Mouse (Mus musculus) CH12.LX (cell line): ENCODE measurements around the gene Xpr1. TPM values are rescaled to one million over a fixed set of nuclear protein-coding genes. Genes with fewer than 3 reads are reported as not detected.

Experiments used
- DNase-seq: peaks from one replicate; pipeline ENCODE4 v3.0.0-alpha.2; 2013; ENCODE audit errors: extremely low read depth
- H3K27ac ChIP-seq: 2 replicates; pipeline ENCODE4 v1.5.1; 2012; ENCODE audit warnings: low read depth, mild to moderate bottlenecking, control low read depth, moderate library complexity; ENCODE audit not compliant: insufficient read depth
- H3K27me3 ChIP-seq: replicated peaks from 2 replicates; pipeline ENCODE3; 2012; ENCODE audit warnings: inconsistent platforms
- H3K36me3 ChIP-seq, 2 experiments: replicated peaks in 1 of 2; 2 replicates each; pipeline versions ENCODE3 to v1.6.1; 2012; ENCODE audit warnings: inconsistent platforms in 1 of 2, low read length in 1 of 2, mild to moderate bottlenecking in 1 of 2, mixed read lengths in 1 of 2, moderate library complexity in 1 of 2; ENCODE audit not compliant: control insufficient read depth in 1 of 2, insufficient read depth in 1 of 2
- H3K4me1 ChIP-seq, 2 experiments: 2 replicates each; pipeline ENCODE4 v1.6.1; 2012; ENCODE audit warnings: inconsistent platforms in 1 of 2, moderate library complexity in 1 of 2; ENCODE audit not compliant: insufficient read depth in 2 of 2, control insufficient read depth in 1 of 2
- H3K4me2 ChIP-seq: 2 replicates; pipeline ENCODE4 v1.6.1; 2012; ENCODE audit warnings: low read depth, mild to moderate bottlenecking, control low read depth; ENCODE audit not compliant: poor library complexity, insufficient read depth, severe bottlenecking
- H3K4me3 ChIP-seq, 3 experiments: fragments of 150-350 bp in 1 of 3; sonication (generic) in 1 of 3; replicated peaks in 1 of 3; 2 replicates each; pipeline versions ENCODE3 to v1.5.1; 2011 to 2012; ENCODE audit warnings: low read depth in 2 of 3, low read length in 2 of 3, mild to moderate bottlenecking in 2 of 3, moderate library complexity in 2 of 3, control low read depth in 1 of 3, improper control_type of control experiment in 1 of 3, inconsistent platforms in 1 of 3, mixed read lengths in 1 of 3; ENCODE audit not compliant: poor library complexity in 1 of 3
- H3K79me2 ChIP-seq: replicated peaks from 2 replicates; pipeline ENCODE4 v1.6.1; 2012; ENCODE audit warnings: mild to moderate bottlenecking, moderate library complexity; ENCODE audit not compliant: control insufficient read depth, poor library complexity, insufficient read depth, severe bottlenecking; ENCODE audit errors: extremely low read depth
- H3K9ac ChIP-seq: 2 replicates; pipeline ENCODE4 v1.6.1; 2012; ENCODE audit warnings: low read depth, mild to moderate bottlenecking, control low read depth, moderate library complexity; ENCODE audit not compliant: insufficient read depth
- H3K9me3 ChIP-seq: replicated peaks from 2 replicates; pipeline ENCODE3; 2012; ENCODE audit warnings: low read length, inconsistent platforms, mixed read lengths
- BHLHE40 ChIP-seq: IDR thresholded peaks from 2 replicates; pipeline ENCODE4 v1.6.1; 2011; ENCODE audit warnings: mild to moderate bottlenecking, low read depth, low read length, improper control_type of control experiment
- CHD1 ChIP-seq: IDR thresholded peaks from 2 replicates; pipeline ENCODE4 v1.6.1; 2012; ENCODE audit warnings: low read depth, low read length, improper control_type of control experiment, inconsistent platforms
- E2F4 ChIP-seq: IDR thresholded peaks from 2 replicates; pipeline ENCODE4 v1.6.1; 2011; ENCODE audit warnings: low read depth, low read length, improper control_type of control experiment; ENCODE audit not compliant: insufficient replicate concordance
- ELF1 ChIP-seq: IDR thresholded peaks from 2 replicates; pipeline ENCODE4 v1.6.1; 2014; ENCODE audit warnings: low read depth, mild to moderate bottlenecking, inconsistent platforms, low read length, improper control_type of control experiment
- EP300 ChIP-seq: IDR thresholded peaks from 2 replicates; pipeline ENCODE4 v1.6.1; 2011; ENCODE audit warnings: low read length, improper control_type of control experiment
- ETS1 ChIP-seq: conservative IDR thresholded peaks from 2 replicates; pipeline ENCODE4 v1.6.1; 2012; ENCODE audit warnings: low read depth, mild to moderate bottlenecking, inconsistent platforms, low read length, improper control_type of control experiment, moderate library complexity
- GABPA ChIP-seq: IDR thresholded peaks from 2 replicates; pipeline ENCODE4 v1.6.1; 2012; ENCODE audit warnings: low read depth, low read length, improper control_type of control experiment, inconsistent platforms; ENCODE audit not compliant: insufficient replicate concordance
- IRF4 ChIP-seq: IDR thresholded peaks from 2 replicates; pipeline ENCODE4 v1.6.1; 2014; ENCODE audit warnings: low read depth, mild to moderate bottlenecking, inconsistent platforms, low read length, improper control_type of control experiment
- JUN ChIP-seq: IDR thresholded peaks from 2 replicates; pipeline ENCODE4 v1.6.1; 2011; ENCODE audit warnings: low read depth, mild to moderate bottlenecking, low read length, improper control_type of control experiment, moderate library complexity; ENCODE audit not compliant: insufficient read depth
- JUND ChIP-seq: conservative IDR thresholded peaks from 2 replicates; pipeline ENCODE4 v1.6.1; 2011; ENCODE audit warnings: low read depth, low read length, improper control_type of control experiment
- MAFK ChIP-seq: IDR thresholded peaks from 2 replicates; pipeline ENCODE4 v1.6.1; 2011; ENCODE audit warnings: low read length, improper control_type of control experiment; ENCODE audit not compliant: insufficient replicate concordance
- MAX ChIP-seq: IDR thresholded peaks from 2 replicates; pipeline ENCODE4 v1.6.1; 2011; ENCODE audit warnings: low read length, improper control_type of control experiment
- MAZ ChIP-seq: IDR thresholded peaks from 2 replicates; pipeline ENCODE4 v1.6.1; 2012; ENCODE audit warnings: low read depth, mild to moderate bottlenecking, inconsistent platforms, low read length, improper control_type of control experiment, moderate library complexity
- MXI1 ChIP-seq: IDR thresholded peaks from 2 replicates; pipeline ENCODE4 v1.6.1; 2011; ENCODE audit warnings: mild to moderate bottlenecking, low read depth, low read length, improper control_type of control experiment
- NELFE ChIP-seq: IDR thresholded peaks from 2 replicates; pipeline ENCODE4 v1.6.1; 2011; ENCODE audit warnings: low read depth, low read length, improper control_type of control experiment
- NRF1 ChIP-seq: IDR thresholded peaks from 2 replicates; pipeline ENCODE4 v1.6.1; 2014; ENCODE audit warnings: low read depth, mild to moderate bottlenecking, inconsistent platforms, low read length, improper control_type of control experiment, moderate library complexity
- PAX5 ChIP-seq: IDR thresholded peaks from 2 replicates; pipeline ENCODE4 v1.6.1; 2012; ENCODE audit warnings: low read length, inconsistent platforms, mixed read lengths
- POLR2AphosphoS2 ChIP-seq: IDR thresholded peaks from 2 replicates; pipeline ENCODE4 v1.6.1; 2011; ENCODE audit warnings: low read depth, low read length, improper control_type of control experiment
- RCOR1 ChIP-seq: conservative IDR thresholded peaks from 2 replicates; pipeline ENCODE4 v1.6.1; 2012; ENCODE audit warnings: low read depth, mild to moderate bottlenecking, inconsistent platforms, low read length, improper control_type of control experiment
- SIN3A ChIP-seq: IDR thresholded peaks from 2 replicates; pipeline ENCODE4 v1.6.1; 2012; ENCODE audit warnings: low read length, improper control_type of control experiment, inconsistent platforms
- SMC3 ChIP-seq: IDR thresholded peaks from 2 replicates; pipeline ENCODE4 v1.6.1; 2011; ENCODE audit warnings: low read depth, low read length, improper control_type of control experiment
- TBP ChIP-seq: conservative IDR thresholded peaks from 2 replicates; pipeline ENCODE4 v1.6.1; 2011; ENCODE audit warnings: low read depth, low read length, improper control_type of control experiment
- USF1 ChIP-seq: IDR thresholded peaks from 2 replicates; pipeline ENCODE4 v1.6.1; 2014; ENCODE audit warnings: low read depth, mild to moderate bottlenecking, inconsistent platforms, low read length, improper control_type of control experiment
- USF2 ChIP-seq: conservative IDR thresholded peaks from 2 replicates; pipeline ENCODE4 v1.6.1; 2011; ENCODE audit warnings: low read depth, low read length, improper control_type of control experiment
- ZKSCAN1 ChIP-seq: IDR thresholded peaks from 2 replicates; pipeline ENCODE4 v1.6.1; 2012; ENCODE audit warnings: low read depth, inconsistent platforms, low read length, improper control_type of control experiment, borderline replicate concordance
- ZMIZ1 ChIP-seq: IDR thresholded peaks from 2 replicates; pipeline ENCODE4 v1.6.1; 2012; ENCODE audit warnings: low read depth, mild to moderate bottlenecking, inconsistent platforms, low read length, improper control_type of control experiment
- dilution Hi-C: fragments of 300-500 bp; cut with MboI; formaldehyde crosslinking; loops from 2 replicates; pipeline ENCODE4 v1.14.3; 2020; ENCODE audit warnings: low sequenced_read_pairs; ENCODE audit not compliant: extremely low pct_unique_long_range_greater_than_20kb, extremely low pct_ligation_motif_present
- in situ Hi-C: fragments of 300-500 bp; cut with MboI; formaldehyde crosslinking; loops from 3 replicates; pipeline ENCODE4 v1.14.3; 2019; ENCODE audit warnings: low sequenced_read_pairs, low pct_ligation_motif_present, low pct_unique_long_range_greater_than_20kb, mixed read lengths
- polyA plus RNA-seq: library from polyadenylated mRNA; unstranded; fragments of >175 nt; gene quantifications from 2 replicates; pipeline ENCODE4 v1.2.1, GENCODE M21; 2012; ENCODE audit warnings: low read depth; ENCODE audit not compliant: insufficient read length
- total RNA-seq, 2 experiments: library from RNA; depleted of rRNA; stranded (reverse); fragments of 300-350 nt in 1 of 2; fragments of >200 nt in 1 of 2; gene quantifications; 2 replicates each; pipeline ENCODE4 v1.2.3; 2012 to 2014

Gene Xpr1
- total and polyA plus RNA-seq, 3 experiments: 7.7 to 13.1 (median 9.6) TPM

GRCm38 (mm10) chr1:155416701-155417677 lies at the start of gene Xpr1 (continued):
- no peak for TF ChIP-seq PAX5

GRCm38 (mm10) chr1:155463442-155463841 lies 46.2 kb upstream of the Xpr1 start:
- TF ChIP-seq CHD1: no peak
- no peak for TF ChIP-seq POLR2AphosphoS2
- no peak for TF ChIP-seq RCOR1
- no peak for TF ChIP-seq USF2
- no peak for TF ChIP-seq MAX
- no peak for TF ChIP-seq NELFE
- no peak for TF ChIP-seq IRF4
- TF ChIP-seq EP300: no peak
- no peak for TF ChIP-seq BHLHE40
- TF ChIP-seq ZKSCAN1: no peak
- TF ChIP-seq ELF1: no peak
- no peak for TF ChIP-seq JUN
- TF ChIP-seq PAX5: no peak
- no peak for TF ChIP-seq TBP
- no peak for TF ChIP-seq NRF1
- TF ChIP-seq ETS1: no peak
- Histone ChIP-seq H3K9ac (no peak overlapping the region), H3K4me3 (no peak overlapping the region), H3K4me1 (no peaks in the 10 kb centered on the region; a peak in 1 of 4 replicates), H3K27ac (no peak overlapping the region), H3K27me3 (no peaks in the 10 kb centered on the region), H3K9me3 (no peaks in the 10 kb centered on the region), H3K36me3 (no peaks in the 10 kb centered on the region), H3K4me2 (no peak overlapping the region), H3K79me2 (no peaks in the 10 kb centered on the region)
- in situ Hi-C loops: no loop called here
- no peak for DNase-seq
- dilution Hi-C loops: no loop called here

- Histone ChIP-seq H3K4me1 (no peaks in the 10 kb centered on the region; a peak in 1 of 4 replicates), H3K4me2 (no peak overlapping the region), H3K9me3 (no peaks in the 10 kb centered on the region), H3K4me3 (no peak overlapping the region), H3K79me2 (no peaks in the 10 kb centered on the region), H3K9ac (no peak overlapping the region), H3K27ac (no peak overlapping the region), H3K27me3 (no peaks in the 10 kb centered on the region), H3K36me3 (no peaks in the 10 kb centered on the region)
- DNase-seq: no peak
- in situ Hi-C loops (no loop called here), dilution Hi-C loops (no loop called here)
- TF ChIP-seq EP300: no peak
- no peak for TF ChIP-seq SMC3
- TF ChIP-seq USF2: no peak
- no peak for TF ChIP-seq GABPA
- no peak for TF ChIP-seq ZMIZ1
- TF ChIP-seq MAFK: no peak
- no peak for TF ChIP-seq MAZ
- TF ChIP-seq JUND: no peak
- no peak for TF ChIP-seq MXI1
- TF ChIP-seq ELF1: no peak
- no peak for TF ChIP-seq NELFE
- no peak for TF ChIP-seq SIN3A
- no peak for TF ChIP-seq USF1
- TF ChIP-seq E2F4: no peak
These were observed 45.4 kb upstream of the Xpr1 start for GRCm38 (mm10) chr1:155462582-155462981.
